Mouse (Mus musculus) forebrain, embryonic 14.5 days (tissue): ENCODE data around the gene Vax1. TPM values are rescaled to one million over a fixed set of nuclear protein-coding genes. Genes with fewer than 3 reads are reported as not detected.

Experiments
- ATAC-seq: fragments of 200-750 bp; cut with Nextera tagmentation; 2 replicates; pipeline ENCODE4 v1.8.0; 2017; ENCODE audit warnings: mild to moderate bottlenecking, moderate library complexity
- DNase-seq: peaks from one replicate; pipeline ENCODE4 v3.0.0-alpha.2; 2015; ENCODE audit warnings: low spot score
- H3K27ac ChIP-seq: fragments of 300-500 bp; sonication (generic); 2 replicates; pipeline ENCODE4 v1.5.1; 2014; ENCODE audit warnings: low read depth, mild to moderate bottlenecking, control low read depth, low read length, moderate library complexity
- H3K27me3 ChIP-seq: fragments of 300-500 bp; sonication (generic); replicated peaks from 2 replicates; pipeline ENCODE4 v1.6.1; 2014; ENCODE audit warnings: low read length, control low read depth, mixed read lengths; ENCODE audit not compliant: control insufficient read depth, insufficient read depth
- H3K36me3 ChIP-seq: fragments of 300-500 bp; sonication (generic); 2 replicates; pipeline ENCODE4 v1.6.1; 2014; ENCODE audit warnings: low read length, control low read depth; ENCODE audit not compliant: control insufficient read depth, insufficient read depth
- H3K4me1 ChIP-seq: fragments of 300-500 bp; sonication (generic); 2 replicates; pipeline ENCODE4 v1.6.1; 2014; ENCODE audit warnings: antibody characterized with exemption, low read length, control low read depth; ENCODE audit not compliant: control insufficient read depth, insufficient read depth
- H3K4me2 ChIP-seq: fragments of 300-500 bp; sonication (generic); 2 replicates; pipeline ENCODE4 v1.6.1; 2014; ENCODE audit warnings: mild to moderate bottlenecking, control low read depth, low read length
- H3K4me3 ChIP-seq: fragments of 300-500 bp; sonication (generic); 2 replicates; pipeline ENCODE4 v1.5.1; 2014; ENCODE audit warnings: low read depth, low read length, control low read depth
- H3K9ac ChIP-seq: fragments of 300-500 bp; sonication (generic); 2 replicates; pipeline ENCODE4 v1.6.1; 2014; ENCODE audit warnings: mild to moderate bottlenecking, low read length, control low read depth, moderate library complexity
- H3K9me3 ChIP-seq: fragments of 300-500 bp; sonication (generic); replicated peaks from 2 replicates; pipeline ENCODE4 v1.6.1; 2016; ENCODE audit warnings: low read length, control low read depth, mixed read lengths; ENCODE audit not compliant: control insufficient read depth
- WGBS: fragments of 180-500 bp; shearing (Covaris S2); extraction: QIAGEN DNeasy Blood & Tissue Kit; methylation state at CpG from one replicate; pipeline ENCODE4 v1.1.7; 2014; 5-methylcytosine and 5-hydroxymethylcytosine counted together
- polyA plus RNA-seq: library from polyadenylated mRNA; unstranded; fragments of >200 nt; fragmentation: Nextera tagmentation; extraction: Ambion mirVana; gene quantifications from 2 replicates; pipeline ENCODE4 v1.2.1, GENCODE M21; 2014

Vax1 gene
- polyA plus RNA-seq, 1 experiment from 2014 or later, result 1.7 TPM

DNA sequence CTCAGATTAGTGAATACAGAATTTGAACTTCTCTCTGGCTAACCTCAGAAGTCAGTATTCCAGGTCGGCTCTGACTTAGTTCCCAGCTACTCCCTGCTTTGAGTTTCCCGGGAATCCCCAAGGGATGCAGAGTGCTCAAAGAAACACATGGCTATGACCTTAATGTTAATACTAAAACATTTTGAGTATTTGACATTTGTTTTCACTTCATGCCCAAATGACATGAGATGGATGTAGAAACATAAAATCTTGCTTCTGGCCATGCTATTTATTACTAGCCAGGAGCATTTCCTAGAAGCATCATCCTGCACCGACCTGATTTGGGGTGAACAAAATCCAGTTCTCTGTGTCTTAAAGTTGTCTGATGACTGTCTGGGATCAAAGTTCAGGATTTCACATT lies 2.9 kb upstream of the Vax1 start:
- ATAC-seq, result no peak
- Histone ChIP-seq H3K27ac (no peak overlapping the region), H3K36me3 (no peaks in the 10 kb centered on the region), H3K4me3 (no peak overlapping the region), H3K9ac (no peak overlapping the region), H3K4me2 (peak overlapping the region; percentile 65), H3K4me1 (peaks cover 8% of the 10 kb centered on the region; the same call in 1 of the 2 replicates), H3K9me3 (no peaks in the 10 kb centered on the region), H3K27me3 (peaks cover 46% of the 10 kb centered on the region)
- no peak for DNase-seq
- 7% methylated on average over 3 of the region's 3 CpGs for WGBS

DNA sequence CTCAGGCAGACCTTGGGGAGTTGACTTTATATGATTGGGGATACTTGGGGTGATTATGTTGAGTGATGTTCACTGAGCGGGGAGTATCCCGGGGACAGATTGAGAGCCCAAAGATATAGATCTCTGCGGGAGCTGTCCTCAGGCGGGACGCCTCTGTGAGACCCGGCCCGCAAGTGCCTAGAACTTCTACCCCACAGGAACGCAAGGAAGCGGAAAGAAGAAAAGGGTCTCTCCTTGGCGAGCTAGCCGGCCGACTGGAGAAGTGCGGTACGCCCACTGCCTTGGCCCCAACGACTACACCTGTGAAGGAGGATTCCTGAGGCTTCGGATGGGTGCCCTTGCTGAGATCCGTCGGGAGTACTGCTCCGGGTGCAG lies 2.0 kb upstream of the Vax1 start:
- H3K4me2 ChIP-seq, result peak overlapping the region; percentile 65
- DNase-seq (no peak), ATAC-seq (no peak)
- whole genome bisulfite sequencing, result under 1% methylated on average over 19 of the region's 19 CpGs
- H3K27me3 ChIP-seq, result peaks cover 51% of the 10 kb centered on the region
- H3K4me1 ChIP-seq, result peaks cover 10% of the 10 kb centered on the region; the same call in 1 of the 2 replicates
- peak overlapping the region; percentile 37 for H3K4me3 ChIP-seq
- H3K36me3 ChIP-seq, result no peaks in the 10 kb centered on the region
- H3K9me3 ChIP-seq, result no peaks in the 10 kb centered on the region
- H3K9ac ChIP-seq, result peak overlapping the region; percentile 2; the same call in 1 of the 2 replicates
- H3K27ac ChIP-seq, result peak overlapping the region; percentile 15; the same call in 1 of the 2 replicates

- Histone ChIP-seq H3K27me3 (peaks cover 52% of the 10 kb centered on the region), H3K27ac (peak overlapping the region; percentile 89; the same call in 1 of the 2 replicates), H3K9me3 (no peaks in the 10 kb centered on the region), H3K4me1 (peaks cover 10% of the 10 kb centered on the region; the same call in 1 of the 2 replicates), H3K4me3 (peak overlapping the region; percentile 37), H3K9ac (peak overlapping the region; percentile 2; the same call in 1 of the 2 replicates), H3K36me3 (no peaks in the 10 kb centered on the region), H3K4me2 (peak overlapping the region; percentile 65)
- peak; percentile 88 for DNase-seq
- 1% methylated on average over 31 of the region's 38 CpGs for WGBS
- peak; percentile 73 for ATAC-seq
Observed at GRCm38 (mm10) chr19:59171151-59171870, 1.5 kb upstream of the Vax1 start.

DNA sequence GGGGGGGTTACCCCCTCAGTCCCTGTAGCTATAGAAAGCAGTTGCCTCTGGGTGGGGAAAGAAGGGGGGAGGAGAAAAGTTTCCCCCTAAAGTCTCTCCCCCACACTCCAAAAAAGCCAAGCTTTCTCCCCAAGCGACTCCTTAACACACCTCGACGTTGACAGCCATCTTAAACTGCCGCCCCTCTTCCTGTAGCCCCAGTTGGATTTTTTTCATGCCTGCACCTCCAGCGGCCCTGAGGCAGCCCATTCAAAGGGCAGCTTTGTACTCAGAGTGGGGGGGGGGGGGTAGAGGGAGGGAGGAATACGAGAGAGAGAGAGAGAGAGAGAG lies 875 bp upstream of the Vax1 start:
- peak overlapping the region; percentile 37 for H3K4me3 ChIP-seq
- ATAC-seq, result peak; percentile 38
- no peaks in the 10 kb centered on the region for H3K36me3 ChIP-seq
- H3K9ac ChIP-seq, result peak overlapping the region; percentile 83
- peak overlapping the region; percentile 65 for H3K4me2 ChIP-seq
- H3K27me3 ChIP-seq, result peaks cover 47% of the 10 kb centered on the region
- H3K9me3 ChIP-seq, result no peaks in the 10 kb centered on the region
- H3K4me1 ChIP-seq, result peaks cover 10% of the 10 kb centered on the region; the same call in 1 of the 2 replicates
- under 1% methylated on average over 6 of the region's 6 CpGs for WGBS
- DNase-seq, result no peak
- peak overlapping the region; percentile 89; the same call in 1 of the 2 replicates for H3K27ac ChIP-seq

- no peaks in the 10 kb centered on the region for H3K36me3 ChIP-seq
- H3K4me1 ChIP-seq, result peaks cover 14% of the 10 kb centered on the region; the same call in 1 of the 2 replicates
- H3K4me3 ChIP-seq, result peak overlapping the region; percentile 37
- DNase-seq (peak; percentile 34), ATAC-seq (no peak)
- WGBS, result 0% methylated on average over 65 of the region's 65 CpGs
- no peaks in the 10 kb centered on the region for H3K9me3 ChIP-seq
- H3K27me3 ChIP-seq, result peaks cover 44% of the 10 kb centered on the region
- peak overlapping the region; percentile 83 for H3K9ac ChIP-seq
- peak overlapping the region; percentile 65 for H3K4me2 ChIP-seq
- H3K27ac ChIP-seq, result peak overlapping the region; percentile 89
Observed at GRCm38 (mm10) chr19:59169143-59169935, 517 bp downstream of the Vax1 start.

DNA sequence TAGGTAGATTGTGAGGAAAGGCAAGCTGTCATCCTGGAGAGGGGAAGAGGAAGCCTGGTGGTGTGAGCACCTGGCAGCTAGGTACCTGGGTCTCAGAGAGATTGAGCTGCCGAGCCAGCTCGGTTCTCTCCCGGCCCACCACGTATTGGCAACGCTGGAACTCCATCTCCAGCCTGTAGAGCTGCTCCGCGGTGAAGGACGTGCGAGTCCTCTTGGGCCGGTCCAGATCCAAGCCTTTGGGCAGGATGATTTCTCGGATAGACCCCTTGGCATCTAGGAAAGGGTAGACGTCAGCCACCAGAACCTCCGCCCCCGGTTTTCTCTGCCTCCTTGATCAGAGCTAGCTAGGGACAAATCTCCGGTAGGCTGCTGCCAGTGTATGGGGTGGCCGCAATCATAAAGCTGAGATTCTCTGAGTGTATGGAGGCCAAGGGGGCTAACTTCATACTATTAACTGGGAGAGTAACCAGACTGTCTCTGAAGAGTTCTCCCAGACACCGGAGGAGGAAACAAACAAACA lies 1.4 kb downstream of the Vax1 start:
- H3K4me1 ChIP-seq, result peaks cover 14% of the 10 kb centered on the region; the same call in 1 of the 2 replicates
- peak overlapping the region; percentile 37 for H3K4me3 ChIP-seq
- H3K27me3 ChIP-seq, result peaks cover 47% of the 10 kb centered on the region
- H3K27ac ChIP-seq, result peak overlapping the region; percentile 45; the same call in 1 of the 2 replicates
- ATAC-seq, result no peak
- H3K4me2 ChIP-seq, result peak overlapping the region; percentile 65
- no peaks in the 10 kb centered on the region for H3K9me3 ChIP-seq
- no peak for DNase-seq
- 4% methylated on average over 17 of the region's 17 CpGs for WGBS
- H3K9ac ChIP-seq, result peak overlapping the region; percentile 83
- no peaks in the 10 kb centered on the region for H3K36me3 ChIP-seq

- Histone ChIP-seq H3K9ac (peak overlapping the region; percentile 83), H3K36me3 (no peaks in the 10 kb centered on the region), H3K27ac (peak overlapping the region; percentile 45; the same call in 1 of the 2 replicates), H3K9me3 (no peaks in the 10 kb centered on the region), H3K4me3 (peak overlapping the region; percentile 37), H3K4me1 (peaks cover 14% of the 10 kb centered on the region; the same call in 1 of the 2 replicates), H3K27me3 (peaks cover 49% of the 10 kb centered on the region), H3K4me2 (peak overlapping the region; percentile 65)
- no peak for ATAC-seq
- 20% methylated on average over 5 of the region's 5 CpGs for WGBS
- no peak for DNase-seq
Observed at GRCm38 (mm10) chr19:59167871-59168270, 2.0 kb downstream of the Vax1 start.

- H3K27me3 ChIP-seq, result peaks cover 58% of the 10 kb centered on the region
- H3K9ac ChIP-seq, result peak overlapping the region; percentile 83
- H3K4me2 ChIP-seq, result peak overlapping the region; percentile 65
- ATAC-seq (no peak), DNase-seq (peak; percentile 46)
- WGBS, result under 1% methylated on average over 13 of the region's 13 CpGs
- H3K4me3 ChIP-seq, result peak overlapping the region; percentile 37
- peak overlapping the region; percentile 45 for H3K27ac ChIP-seq
- no peaks in the 10 kb centered on the region for H3K36me3 ChIP-seq
- peaks cover 14% of the 10 kb centered on the region; the same call in 1 of the 2 replicates for H3K4me1 ChIP-seq
- H3K9me3 ChIP-seq, result no peaks in the 10 kb centered on the region
Observed at GRCm38 (mm10) chr19:59166879-59167278, 3.0 kb downstream of the Vax1 start.
